Mouse (Mus musculus) left cerebral cortex, postnatal 4 days (tissue): Measurements from ENCODE around the gene Prdm4. TPM values are rescaled to one million over a fixed set of nuclear protein-coding genes. Genes with fewer than 3 reads are reported as not detected.

ENCODE experiments used
- DNase-seq: peaks from one replicate; pipeline ENCODE4 v3.0.0-alpha.2; 2022
- intact Hi-C: fragments of 180-260 bp; cut with DNase I; formaldehyde crosslinking; loops from one replicate; pipeline ENCODE4 v1.15.1; 2025
- total RNA-seq, 2 experiments: library from RNA; stranded (reverse); gene quantifications; 2 replicates each; pipeline ENCODE4 v1.2.3; 2021

Gene Prdm4
- 10 to 100 TPM; 44.0 to 50.1 TPM for total RNA-seq

DNA sequence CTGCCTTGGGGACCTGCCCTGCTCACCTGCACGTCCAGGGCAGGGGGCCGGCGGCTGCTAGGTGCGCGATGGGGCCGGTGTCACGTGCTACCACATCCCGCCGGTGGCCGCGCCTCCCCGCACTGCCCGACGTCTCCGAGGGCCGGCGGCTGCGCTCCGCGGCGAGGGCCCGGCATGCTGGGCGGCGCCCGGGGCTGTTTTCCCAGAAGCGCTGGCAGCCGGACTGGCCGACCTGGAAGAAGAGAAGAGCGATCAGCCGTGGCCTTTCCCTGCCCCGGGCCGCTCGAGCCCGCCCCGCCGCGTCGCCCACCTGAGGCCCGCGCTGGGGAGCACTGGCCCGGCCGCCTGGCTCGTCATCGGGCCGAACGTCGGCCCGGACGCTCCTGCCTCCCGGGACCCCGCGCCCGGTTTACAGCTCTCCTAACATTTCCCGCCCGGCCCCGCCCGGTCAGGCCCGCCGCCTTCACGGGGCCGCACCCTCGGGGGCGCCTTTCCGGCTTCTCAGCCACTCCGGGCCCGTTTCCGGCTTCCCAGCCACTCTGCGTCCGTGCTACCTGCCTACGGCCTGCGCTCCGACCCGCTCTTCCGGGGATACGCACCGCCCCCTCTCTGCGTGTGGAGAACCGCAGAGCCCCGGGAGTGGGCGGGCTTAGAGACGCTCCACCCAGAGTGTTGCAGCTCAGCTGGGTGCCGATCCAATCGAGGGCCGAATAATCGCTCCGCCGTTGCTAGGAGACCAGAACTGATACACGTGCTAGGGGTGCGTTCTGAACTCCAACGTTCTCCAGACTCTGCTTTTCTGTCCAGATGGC, at the start of gene Prdm4:
TSS of gene Prdm4 (minus strand) at position 645 of the 812 bp plus-strand sequence.
- intact Hi-C loops: no loop called here
- peak; percentile 98 for DNase-seq

DNA sequence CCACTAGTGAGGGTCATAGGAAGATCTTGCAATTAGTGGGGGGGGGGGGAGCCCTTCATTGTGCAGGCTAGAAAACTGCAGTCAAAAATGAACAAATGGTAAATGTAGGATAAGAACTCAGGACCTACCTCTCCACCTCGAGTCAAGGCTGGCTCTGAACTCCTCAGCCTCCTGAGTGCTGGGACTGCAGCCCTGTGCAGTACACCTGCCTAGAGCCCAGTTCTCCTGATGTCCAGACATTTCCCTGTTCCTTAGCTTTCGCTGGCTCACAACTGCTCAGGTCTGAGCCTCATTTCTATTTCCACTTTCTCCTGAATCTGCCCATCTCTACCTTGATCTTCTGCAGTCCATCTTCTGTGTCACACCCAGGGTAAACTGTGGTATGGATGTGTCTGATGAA, 49.5 kb upstream of the Prdm4 start:
- intact Hi-C loops: loop anchor here (10.0 kb wide), 2 partner anchors 48 to 328 kb away; partner anchors contain the start of gene Bpifc
- no peak for DNase-seq

- intact Hi-C loops: loop anchor here (10.0 kb wide), 2 partner anchors 50 to 330 kb away; partner anchors contain the start of gene Bpifc
- no peak for DNase-seq
Measured at GRCm38 (mm10) chr10:85964316-85964715, 47.4 kb upstream of the Prdm4 start.

DNA sequence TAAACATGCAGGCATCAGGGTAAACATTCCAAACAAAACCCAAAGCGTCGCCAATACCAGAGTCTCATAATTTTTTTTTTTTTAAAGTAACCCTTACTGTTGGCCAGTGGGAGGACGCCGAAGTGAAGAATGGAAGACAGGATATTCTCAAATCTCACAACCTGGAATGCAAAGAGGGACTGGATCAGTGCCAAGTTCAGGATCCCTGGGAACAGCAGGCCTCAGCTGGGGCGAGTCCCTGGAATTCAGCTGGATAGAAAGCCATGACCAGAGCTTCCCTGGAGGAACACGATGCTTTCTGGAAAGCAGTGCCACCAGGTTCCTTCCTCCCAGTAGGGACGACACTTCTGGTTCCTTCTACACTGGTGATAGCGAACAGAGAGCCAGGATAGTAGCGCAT, 46.0 kb upstream of the Prdm4 start:
- intact Hi-C loops: loop anchor here (10.0 kb wide), 2 partner anchors 52 to 332 kb away; partner anchors contain the start of gene Bpifc

DNA sequence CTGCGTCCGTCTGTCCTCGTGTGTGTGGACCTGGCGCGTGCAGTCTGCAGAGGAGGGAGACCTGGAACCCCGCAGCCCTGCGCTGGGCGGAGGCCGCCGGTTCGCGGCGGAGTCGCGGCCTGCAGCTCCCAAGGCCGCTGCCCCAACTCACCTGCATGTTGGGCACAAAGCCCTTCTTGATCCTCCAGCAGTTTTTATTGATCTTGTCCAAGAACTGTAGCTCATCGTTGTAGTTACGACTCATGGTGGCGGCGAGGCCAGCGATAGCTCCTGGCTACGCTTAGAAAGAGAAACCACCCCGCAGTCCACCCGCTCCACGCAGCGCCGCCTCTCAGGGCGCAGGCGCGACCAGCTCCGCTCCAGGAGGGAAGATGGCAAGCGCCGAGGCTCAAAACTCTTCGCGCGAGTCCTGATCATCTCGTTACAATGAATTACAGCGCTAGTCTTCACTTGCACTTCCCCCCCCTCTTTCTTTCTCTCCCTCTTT, 40.6 kb upstream of the Prdm4 start, which contains the start of gene Rtcb:
TSS of gene Rtcb (minus strand) at position 360 of the 487 bp plus-strand sequence.
- intact Hi-C loops: no loop called here
- DNase-seq: peak; percentile 97

More for the DNA sequence above, 46.0 kb upstream of the Prdm4 start:
- no peak for DNase-seq

- DNase-seq: no peak
- intact Hi-C loops: no loop called here
Measured at GRCm38 (mm10) chr10:85956871-85957419, 40.0 kb upstream of the Prdm4 start.

- intact Hi-C loops: no loop called here
- DNase-seq: no peak
Measured at GRCm38 (mm10) chr10:85954429-85954828, 37.5 kb upstream of the Prdm4 start.

DNA sequence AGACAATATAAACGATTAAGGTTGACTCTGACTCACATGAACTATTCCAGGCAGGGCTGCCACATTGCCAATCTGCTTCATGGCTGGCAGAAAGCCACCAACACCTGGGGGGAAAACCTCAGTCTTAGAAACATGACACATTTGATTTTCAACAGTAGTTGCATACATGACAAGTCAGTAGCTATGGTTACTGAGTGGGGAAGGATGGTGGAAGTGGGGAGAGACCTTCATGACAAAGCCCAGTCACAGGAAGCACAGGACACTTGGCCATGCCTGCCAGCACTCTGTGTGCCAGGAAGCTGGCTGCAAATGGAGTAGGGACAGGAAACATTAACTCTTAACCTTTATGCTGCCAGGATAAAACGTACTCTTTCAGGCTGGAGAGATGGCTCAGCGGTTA, 36.5 kb upstream of the Prdm4 start:
- intact Hi-C loops: no loop called here
- DNase-seq: no peak

DNA sequence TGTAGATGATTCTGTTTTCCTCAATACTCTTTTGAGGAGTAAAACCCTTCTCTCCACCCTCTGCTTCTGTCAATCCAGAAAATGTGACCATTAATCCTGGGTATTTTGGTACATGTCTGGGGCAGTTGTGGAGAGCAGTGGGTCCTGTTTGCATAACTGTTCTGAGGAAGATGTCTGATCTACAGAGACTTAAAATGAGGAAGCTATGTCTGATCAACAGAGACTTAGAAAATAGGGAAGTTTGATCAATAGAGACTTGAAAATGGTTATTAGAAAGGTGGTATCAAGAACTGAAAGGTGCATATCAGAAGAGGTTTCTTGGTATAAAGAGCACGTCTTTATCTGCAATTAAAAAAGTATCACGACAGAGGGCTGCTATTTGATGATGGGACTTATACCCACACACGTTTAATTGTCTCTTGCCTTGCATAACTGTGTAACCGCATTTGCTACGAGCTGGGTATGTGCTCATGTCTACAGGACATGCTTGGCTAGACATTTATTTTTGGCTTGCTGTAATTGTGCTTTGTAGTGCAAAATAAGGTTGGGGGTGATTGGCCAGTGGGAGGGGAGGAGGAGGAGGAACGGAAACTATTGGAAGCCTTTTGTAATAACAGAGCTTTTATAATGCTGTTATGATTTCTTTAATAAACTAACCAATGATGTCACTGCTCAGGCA, 35.0 kb upstream of the Prdm4 start:
- intact Hi-C loops: no loop called here

DNA sequence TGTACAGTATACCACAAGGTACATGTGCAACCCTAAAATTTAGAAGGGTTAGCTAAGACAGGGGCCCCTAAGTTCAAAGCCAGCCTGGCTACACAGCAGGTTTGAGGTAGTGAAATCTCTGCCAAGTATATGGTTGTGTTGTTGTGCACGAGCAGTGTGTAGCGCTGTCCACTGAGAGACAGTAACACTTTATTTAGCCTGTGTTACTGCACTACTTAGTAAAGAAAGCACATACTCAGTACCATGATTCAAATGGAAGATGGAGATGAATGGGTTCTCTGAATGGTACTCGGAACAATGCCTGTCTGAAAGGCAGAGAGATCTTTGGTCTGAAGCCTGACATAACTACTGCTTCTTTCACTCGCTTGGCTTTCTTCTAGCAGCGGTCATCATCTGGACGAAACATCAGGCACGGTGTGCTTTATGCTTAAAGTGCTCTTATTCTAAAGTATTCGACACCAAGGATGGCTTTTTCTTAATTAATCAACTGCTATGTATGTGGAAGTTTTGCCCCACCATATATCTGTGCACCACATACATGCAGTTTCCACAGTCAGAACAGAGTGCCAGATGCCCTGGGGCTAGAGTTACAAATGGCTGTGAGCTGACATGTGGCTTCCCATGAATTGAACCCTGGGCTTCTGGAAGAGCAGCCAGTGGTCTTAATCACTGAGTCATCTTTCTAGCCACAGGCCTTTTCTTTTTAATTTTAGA, 31.7 kb upstream of the Prdm4 start:
- intact Hi-C loops: loop anchor here (10.0 kb wide), 1 partner anchor 746 kb away; no protein-coding TSS in a partner anchor
- no peak for DNase-seq

More for the DNA sequence above, 35.0 kb upstream of the Prdm4 start:
- no peak for DNase-seq

DNA sequence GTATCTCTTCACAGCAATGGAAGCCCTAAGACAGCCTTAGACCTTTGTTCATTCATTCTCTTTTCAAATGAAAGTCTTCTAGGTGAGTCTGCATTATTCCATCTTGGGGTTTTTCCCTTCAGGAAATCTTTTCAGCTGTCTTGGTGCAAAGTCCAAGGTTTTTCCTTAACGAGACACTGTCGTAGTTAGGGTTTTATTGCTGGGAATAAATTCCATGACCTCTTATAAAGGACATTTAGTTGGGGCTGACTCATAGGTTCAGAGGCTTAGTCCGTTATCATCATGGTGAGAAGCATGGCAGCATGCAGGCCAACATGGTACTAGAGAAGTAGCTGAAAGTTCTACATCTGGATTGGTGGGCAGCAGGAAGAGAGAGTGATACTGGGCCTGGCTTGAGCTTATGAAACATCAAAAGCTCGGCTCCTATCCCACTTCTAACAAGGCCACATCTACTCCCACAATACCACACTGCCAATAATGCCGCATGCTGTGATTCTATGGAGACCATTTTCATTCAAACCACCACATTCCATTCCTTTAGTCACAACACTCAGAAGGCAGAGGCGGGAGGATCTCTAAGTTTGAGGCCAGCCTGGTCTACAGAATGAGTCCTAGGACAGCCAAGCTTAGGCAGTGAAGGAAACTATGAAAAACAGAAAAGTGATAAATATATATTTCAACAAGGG, 19.5 kb upstream of the Prdm4 start:
- DNase-seq: no peak
- intact Hi-C loops: no loop called here

DNA sequence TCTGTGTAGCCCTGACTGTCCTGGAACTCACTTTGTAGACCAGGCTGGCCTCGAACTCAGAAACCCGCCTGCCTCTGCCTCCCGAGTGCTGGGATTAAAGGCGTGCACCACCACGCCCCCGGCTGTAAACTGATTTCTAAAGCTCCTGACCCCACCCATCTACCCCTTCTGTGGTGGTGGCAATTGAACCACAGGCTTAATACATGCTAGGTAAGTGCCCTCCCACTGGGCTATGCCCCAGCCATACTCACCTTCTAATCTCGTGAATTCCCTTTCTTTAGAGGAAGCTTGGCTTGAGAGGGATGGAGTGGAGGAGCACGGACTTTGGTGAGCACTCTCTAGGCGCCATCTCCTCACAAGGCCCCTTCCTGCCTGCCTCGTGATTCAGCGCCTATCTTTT, 13.0 kb upstream of the Prdm4 start:
- intact Hi-C loops: no loop called here
- DNase-seq: no peak

DNA sequence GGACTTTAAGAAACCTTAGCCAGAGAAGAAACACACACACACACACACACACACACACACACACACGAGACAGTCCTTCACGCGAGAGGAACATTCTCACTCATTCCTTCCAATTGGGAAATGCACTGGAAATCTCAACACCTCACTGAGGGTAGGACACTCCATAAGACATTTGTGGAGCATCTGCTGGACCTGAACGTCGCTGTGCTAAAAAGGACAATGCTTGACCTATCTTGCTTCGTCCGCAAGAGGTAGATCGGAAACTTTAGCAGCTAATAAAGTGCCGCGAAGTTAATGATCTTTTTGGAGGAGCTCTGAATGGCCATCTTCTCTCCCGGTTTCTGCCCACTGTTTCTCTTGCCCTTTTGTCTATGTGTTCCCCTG, 12.3 kb upstream of the Prdm4 start:
- no peak for DNase-seq

GRCm38 (mm10) chr10:85928499-85929207, 11.7 kb upstream of the Prdm4 start:
- DNase-seq: peak; percentile 79
- intact Hi-C loops: no loop called here

More for the DNA sequence above, 12.3 kb upstream of the Prdm4 start:
- intact Hi-C loops: no loop called here

DNA sequence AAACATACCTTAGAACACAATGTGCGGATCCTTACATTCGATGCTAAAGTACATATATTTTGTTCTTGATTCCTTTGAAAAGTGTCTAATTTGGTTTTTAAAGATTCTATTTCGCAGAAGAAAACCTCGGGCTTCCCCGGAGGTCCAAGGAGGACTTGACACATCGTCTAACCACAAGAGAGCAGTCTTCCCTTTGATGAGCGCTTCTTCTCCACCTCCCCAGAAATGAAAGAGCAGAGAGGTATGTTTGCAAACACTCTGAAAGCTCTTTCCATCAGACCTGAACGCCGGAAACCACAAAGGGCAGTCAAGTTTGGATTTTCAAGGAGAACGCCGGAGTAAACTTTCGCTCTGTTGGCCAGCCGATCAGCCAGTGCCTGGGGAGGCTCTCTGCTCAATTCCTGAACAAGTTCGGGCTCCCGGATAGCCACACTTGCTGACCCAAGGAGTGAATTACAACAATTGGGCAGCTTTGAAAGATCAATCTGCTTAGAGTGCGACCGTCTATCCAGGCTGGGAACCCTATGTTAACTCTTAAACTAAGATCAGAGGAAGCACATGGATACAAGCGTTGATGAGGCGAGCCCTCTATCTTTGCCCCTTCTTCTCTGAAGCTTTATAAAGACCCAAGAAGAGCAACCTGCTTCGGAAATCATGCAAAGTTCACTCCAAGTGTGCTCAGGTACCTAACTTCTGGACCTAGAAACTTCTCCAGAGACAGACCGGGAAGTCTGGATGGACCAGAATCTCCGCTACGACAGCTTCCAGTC, 10.9 kb upstream of the Prdm4 start, which contains the start of gene Ascl4:
TSS of gene Ascl4 (plus strand) at position 6 of the 770 bp plus-strand sequence.
- intact Hi-C loops: no loop called here
- DNase-seq: no peak

GRCm38 (mm10) chr10:85879886-85880486, 37.0 kb downstream of the Prdm4 start:
- intact Hi-C loops: loop anchor here (10.0 kb wide), 1 partner anchor 205 kb away; no protein-coding TSS in a partner anchor

GRCm38 (mm10) chr10:85875812-85876211, 41.1 kb downstream of the Prdm4 start:
- no peak for DNase-seq
- intact Hi-C loops: loop anchor here (10.0 kb wide), 1 partner anchor 201 kb away; no protein-coding TSS in a partner anchor

More at GRCm38 (mm10) chr10:85879886-85880486, 37.0 kb downstream of the Prdm4 start:
- DNase-seq: no peak
